Mouse (Mus musculus): Measurements from ENCODE around the gene L3mbtl1. TPM values are rescaled to one million over a fixed set of nuclear protein-coding genes. Genes with fewer than 3 reads are reported as not detected.

The L3mbtl1 gene
- total RNA-seq, 2 experiments from 2014 or later, result 0.05 TPM; not detected in 1

DNA sequence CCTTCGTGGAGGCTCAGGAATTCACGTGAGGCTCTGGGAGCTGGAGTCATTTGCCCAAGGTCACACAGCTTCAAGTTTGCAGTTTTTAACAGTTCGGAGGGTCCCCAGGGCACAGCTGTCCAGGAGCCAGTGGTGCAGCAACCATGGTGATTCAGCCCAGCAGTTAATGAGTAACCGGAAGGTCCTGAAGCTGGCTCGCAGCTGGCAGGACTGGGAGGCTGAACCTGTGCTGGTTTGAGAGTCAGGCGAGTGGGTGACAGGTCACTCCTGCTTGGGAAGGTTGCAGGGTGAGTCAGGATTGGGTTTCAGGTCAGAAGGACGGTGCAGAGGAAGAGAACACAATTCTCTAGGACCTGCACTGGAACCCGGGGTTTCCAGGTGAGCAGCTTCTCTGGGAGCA lies 43.9 kb downstream of the L3mbtl1 start, which contains the start of gene Sgk2:
Gene Sgk2 (plus strand): TSS at position 113 of the 400 bp plus-strand sequence.
- no peak for DNase-seq
- intact Hi-C loops (cut with DNase I), result no loop called here

GRCm38 (mm10) chr2:162988235-162988634 lies 45.0 kb downstream of the L3mbtl1 start:
- intact Hi-C loops (cut with DNase I), result no loop called here
- no peak for DNase-seq

DNA sequence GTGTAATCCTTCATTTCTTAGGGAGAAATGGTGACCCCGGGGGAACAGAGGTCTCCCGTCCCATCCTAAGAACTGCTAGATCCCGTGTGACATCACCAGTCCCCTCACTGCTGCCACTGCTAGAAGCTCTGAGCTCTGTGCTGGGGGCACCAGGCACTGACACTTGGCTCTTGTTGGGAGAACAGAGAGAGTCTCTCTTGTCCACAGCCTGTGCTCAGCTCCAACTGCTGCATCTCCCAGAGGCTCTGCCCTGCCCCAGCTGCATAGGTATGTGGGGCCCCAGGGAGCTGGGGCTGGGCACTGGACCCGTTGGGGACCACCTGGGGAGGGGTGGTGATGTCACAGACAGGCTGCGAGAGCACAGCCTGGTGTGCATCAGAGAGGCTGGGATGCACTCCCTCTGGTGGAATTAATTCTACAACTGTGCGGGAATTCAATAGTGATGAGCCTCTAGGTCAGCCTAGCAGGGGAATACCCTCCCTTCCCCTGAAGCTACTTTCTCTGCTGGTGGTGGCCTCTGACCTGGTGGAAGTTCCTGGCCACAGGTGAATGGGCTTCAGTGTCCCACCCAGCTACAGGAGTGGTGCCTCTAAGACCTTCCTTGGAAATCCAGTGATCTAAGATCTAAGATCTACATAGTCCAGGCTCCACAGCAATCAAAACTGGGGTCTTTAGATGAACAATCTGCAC lies 48.3 kb downstream of the L3mbtl1 start:
- intact Hi-C loops (cut with DNase I), result no loop called here
- no peak for DNase-seq

- no peak for DNase-seq
- intact Hi-C loops (cut with DNase I), result no loop called here
These were observed 48.8 kb downstream of the L3mbtl1 start for GRCm38 (mm10) chr2:162992084-162992437.

DNA sequence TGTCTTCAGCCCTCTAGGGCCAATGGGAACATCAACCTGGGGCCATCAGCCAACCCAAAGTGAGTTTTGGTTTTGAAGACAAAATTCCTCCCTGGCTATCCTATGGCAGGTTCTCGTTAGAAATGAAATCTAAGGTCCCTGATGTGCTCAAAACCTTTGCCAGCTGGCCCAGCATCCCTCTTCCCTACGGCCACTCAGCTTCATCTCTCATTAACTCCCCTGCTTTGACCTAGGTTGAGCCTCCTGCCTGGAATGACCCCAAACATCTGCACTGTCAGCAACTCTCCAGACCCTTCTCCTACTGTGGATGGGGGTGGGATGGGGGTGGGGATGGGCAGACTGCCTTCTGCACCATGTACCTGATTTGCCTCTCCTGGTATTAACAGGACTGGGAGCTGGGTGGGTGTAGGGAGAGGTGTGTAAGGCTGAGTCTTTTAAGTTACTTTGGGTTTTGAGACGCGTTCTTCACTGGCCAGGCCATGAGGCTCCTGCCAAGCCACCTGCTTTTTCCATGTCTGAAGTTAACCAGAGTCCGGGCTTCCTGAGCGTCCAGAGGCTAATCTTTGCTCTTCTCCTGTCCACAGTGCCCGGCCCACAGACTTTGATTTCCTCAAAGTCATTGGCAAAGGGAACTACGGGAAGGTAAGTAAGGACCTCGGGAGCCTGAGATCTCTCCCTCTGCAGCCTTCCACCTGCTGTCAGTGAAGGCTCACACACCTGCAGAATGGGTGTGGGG lies 50.8 kb downstream of the L3mbtl1 start:
- intact Hi-C loops (cut with DNase I), result no loop called here
- DNase-seq, result no peak

GRCm38 (mm10) chr2:162998528-162999230 lies 55.4 kb downstream of the L3mbtl1 start:
- intact Hi-C loops (cut with DNase I), result loop anchor here (2.0 to 5.0 kb wide), 3 partner anchors 30 to 334 kb away; no protein-coding TSS in a partner anchor
- DNase-seq, result peak; percentile 51 to 80

- peak; percentile 22 to 61 for DNase-seq
- intact Hi-C loops (cut with DNase I), result loop anchor here (2.0 to 5.0 kb wide), 3 partner anchors 31 to 333 kb away; no protein-coding TSS in a partner anchor
These were observed 56.5 kb downstream of the L3mbtl1 start for GRCm38 (mm10) chr2:162999744-163000143.

DNA sequence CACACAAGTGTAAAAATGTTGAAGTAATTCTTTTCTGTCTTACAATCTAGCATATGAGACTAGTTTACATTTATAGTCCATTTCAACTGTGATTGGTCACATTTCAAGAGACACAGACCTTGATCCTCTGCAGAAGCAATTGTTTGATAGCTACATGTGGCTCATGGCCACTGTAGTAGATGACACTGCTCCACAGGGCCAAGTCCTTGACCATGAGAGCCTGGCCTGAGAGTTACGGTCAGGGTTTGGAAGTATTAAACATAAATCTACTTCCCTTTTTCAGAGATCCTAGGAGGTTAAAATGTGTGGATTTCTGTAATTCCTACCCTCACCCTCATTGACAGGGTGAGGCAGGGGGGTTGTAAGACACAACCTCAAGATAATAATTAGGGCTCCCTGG lies 57.8 kb downstream of the L3mbtl1 start:
- intact Hi-C loops (cut with DNase I), result no loop called here
- no peak for DNase-seq

DNA sequence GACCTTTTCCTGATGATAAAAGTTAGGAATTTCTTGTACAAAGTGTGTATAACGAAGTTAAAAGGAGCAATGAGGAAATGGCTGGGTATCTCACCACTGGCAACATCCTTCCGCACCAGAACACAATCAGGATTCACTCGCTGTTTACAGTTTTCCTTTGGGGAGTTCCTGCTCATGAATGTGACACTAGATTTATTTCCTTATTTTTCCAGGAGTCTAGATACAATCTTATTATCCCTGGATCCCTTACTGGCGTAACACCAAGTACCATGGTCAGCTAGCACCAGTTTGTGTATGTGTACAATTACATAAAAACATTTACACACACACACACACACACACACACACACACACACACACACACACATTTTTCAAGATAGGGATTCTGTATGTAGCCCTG lies 64.0 kb downstream of the L3mbtl1 start:
- DNase-seq, result no peak
- intact Hi-C loops (cut with DNase I), result no loop called here

- intact Hi-C loops (cut with DNase I), result no loop called here
- peak; percentile 90 to 94 for DNase-seq
These were observed 73.9 kb downstream of the L3mbtl1 start, which contains the start of gene Ift52 for GRCm38 (mm10) chr2:163016916-163017743. Ift52 (plus strand) TSS chr2:163017354.

Other genes with a start within 250 kb of the L3mbtl1 start
- gene Srsf6, start 11.9 kb upstream of the L3mbtl1 start, total RNA-seq (2021), result 10 to 100 TPM; 88.4 to 91.7 TPM
- under 1 TPM in 1 of 2 experiments, not detected in 1; 0.12 TPM for gene Sgk2, start 43.9 kb downstream of the L3mbtl1 start, total RNA-seq (2021)
- 10 to 100 TPM; 21.6 to 21.7 TPM for gene Ift52, start 73.9 kb downstream of the L3mbtl1 start, total RNA-seq (2021)
- 1 to 10 TPM; 1.7 to 2.3 TPM for gene Mybl2, start 111.2 kb downstream of the L3mbtl1 start, total RNA-seq (2021)
- gene Gtsf1l, start 144.4 kb downstream of the L3mbtl1 start, total RNA-seq (2021), result not detected

All from heart, postnatal 14 days (tissue).